Mouse (Mus musculus): ENCODE results near the gene Slc25a47. TPM values are rescaled to one million over a fixed set of nuclear protein-coding genes. Genes with fewer than 3 reads are reported as not detected.
"Not testable (repeated sequence)": the region's sequence is repeated elsewhere in the genome, so short reads cannot be mapped to it uniquely, and the experiment has no call there.

The Slc25a47 gene
- polyA plus RNA-seq, 1 experiment from 2014 or later, result 4.3 TPM

DNA sequence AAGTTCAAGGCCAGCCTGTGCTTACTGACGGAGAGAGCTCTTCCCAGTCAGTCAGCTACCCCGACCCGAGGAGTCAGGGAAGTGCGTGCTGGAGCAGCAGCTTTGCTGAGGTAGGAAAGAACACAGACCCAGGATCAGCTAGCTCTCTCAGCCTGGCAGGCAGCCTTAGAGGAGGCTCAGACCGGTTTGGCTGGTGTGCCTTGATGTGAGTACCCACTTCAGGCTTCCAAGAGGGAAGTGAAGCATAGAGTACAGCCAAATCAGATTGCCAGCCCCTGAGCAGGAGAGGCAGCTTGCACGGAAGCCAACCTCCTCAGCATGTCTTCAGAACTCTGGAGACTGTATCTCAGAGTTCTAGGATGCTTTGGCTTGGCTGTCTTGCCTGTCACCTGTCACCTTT is 5.3 kb downstream of the Slc25a47 start:
- Histone ChIP-seq H3K4me2 (no peak overlapping the region), H3K9ac (no peak overlapping the region), H3K27me3 (no peaks in the 10 kb centered on the region), H3K4me3 (no peak overlapping the region), H3K27ac (no peak overlapping the region), H3K9me3 (replicated peaks) (no peaks in the 10 kb centered on the region), H3K36me3 (peaks cover 37% of the 10 kb centered on the region), H3K4me1 (replicated peaks) (peaks cover 20% of the 10 kb centered on the region)
- WGBS, result 78% methylated on average over 6 of the region's 6 CpGs
- ATAC-seq (replicated peaks; ENCODE audit: insufficient number of reproducible peaks, insufficient read depth, low FRiP score, low read depth), result no peak

GRCm38 (mm10) chr12:108842663-108843062 is 6.8 kb downstream of the Slc25a47 start:
- Histone ChIP-seq H3K4me2 (no peak overlapping the region), H3K9ac (no peak overlapping the region), H3K27ac (no peak overlapping the region), H3K27me3 (no peaks in the 10 kb centered on the region), H3K36me3 (peaks cover 37% of the 10 kb centered on the region), H3K4me3 (no peak overlapping the region), H3K4me1 (replicated peaks) (peaks cover 8% of the 10 kb centered on the region), H3K9me3 (replicated peaks) (no peaks in the 10 kb centered on the region)
- WGBS, result 84% methylated on average over 7 of the region's 7 CpGs
- ATAC-seq (replicated peaks; ENCODE audit: insufficient number of reproducible peaks, insufficient read depth, low FRiP score, low read depth), result no peak

GRCm38 (mm10) chr12:108848033-108848432 is 12.2 kb downstream of the Slc25a47 start:
- peaks cover 18% of the 10 kb centered on the region for H3K36me3 ChIP-seq
- H3K27ac ChIP-seq; H3K27me3 ChIP-seq; H3K4me1 ChIP-seq (replicated peaks); H3K9ac ChIP-seq; H3K4me2 ChIP-seq; H3K9me3 ChIP-seq (replicated peaks); H3K4me3 ChIP-seq; ATAC-seq (replicated peaks; ENCODE audit: insufficient number of reproducible peaks, insufficient read depth, low FRiP score, low read depth): not testable (repeated sequence)
- WGBS, result 86% methylated on average over 3 of the region's 3 CpGs

GRCm38 (mm10) chr12:108849488-108850022 is 13.7 kb downstream of the Slc25a47 start:
- 78% methylated on average over 4 of the region's 4 CpGs for WGBS
- no peaks in the 10 kb centered on the region for H3K27me3 ChIP-seq
- no peak overlapping the region for H3K9ac ChIP-seq

GRCm38 (mm10) chr12:108850129-108850528 is 14.3 kb downstream of the Slc25a47 start:
- Histone ChIP-seq H3K9ac (no peak overlapping the region), H3K4me3 (no peak overlapping the region), H3K27me3 (no peaks in the 10 kb centered on the region), H3K4me2 (no peak overlapping the region), H3K4me1 (replicated peaks) (no peaks in the 10 kb centered on the region), H3K9me3 (replicated peaks) (no peaks in the 10 kb centered on the region), H3K36me3 (peaks cover 2% of the 10 kb centered on the region; the same call in 1 of the 2 replicates), H3K27ac (no peak overlapping the region)
- WGBS, result 67% methylated on average over 8 of the region's 8 CpGs
- ATAC-seq (replicated peaks; ENCODE audit: insufficient number of reproducible peaks, insufficient read depth, low FRiP score, low read depth), result no peak

More at GRCm38 (mm10) chr12:108849488-108850022, 13.7 kb downstream of the Slc25a47 start:
- Histone ChIP-seq H3K27ac (no peak overlapping the region), H3K4me2 (no peak overlapping the region), H3K4me3 (no peak overlapping the region), H3K36me3 (peaks cover 7% of the 10 kb centered on the region; the same call in 1 of the 2 replicates), H3K4me1 (replicated peaks) (no peaks in the 10 kb centered on the region), H3K9me3 (replicated peaks) (no peaks in the 10 kb centered on the region)
- no peak for ATAC-seq (replicated peaks; ENCODE audit: insufficient number of reproducible peaks, insufficient read depth, low FRiP score, low read depth)

- 80% methylated on average over 8 of the region's 8 CpGs for WGBS
- no peak overlapping the region for H3K9ac ChIP-seq
- ATAC-seq (replicated peaks; ENCODE audit: insufficient number of reproducible peaks, insufficient read depth, low FRiP score, low read depth), result no peak
Measured at GRCm38 (mm10) chr12:108850886-108851285, 15.0 kb downstream of the Slc25a47 start.

GRCm38 (mm10) chr12:108852822-108853221 is 17.0 kb downstream of the Slc25a47 start:
- 89% methylated on average over 8 of the region's 8 CpGs for WGBS
- no peaks in the 10 kb centered on the region for H3K9me3 ChIP-seq (replicated peaks)
- no peak overlapping the region for H3K4me3 ChIP-seq
- H3K4me1 ChIP-seq (replicated peaks), result no peaks in the 10 kb centered on the region
- no peaks in the 10 kb centered on the region for H3K27me3 ChIP-seq
- no peaks in the 10 kb centered on the region for H3K36me3 ChIP-seq
- ATAC-seq (replicated peaks; ENCODE audit: insufficient number of reproducible peaks, insufficient read depth, low FRiP score, low read depth), result no peak
- H3K27ac ChIP-seq, result no peak overlapping the region
- no peak overlapping the region for H3K9ac ChIP-seq
- no peak overlapping the region for H3K4me2 ChIP-seq

More at GRCm38 (mm10) chr12:108850886-108851285, 15.0 kb downstream of the Slc25a47 start:
- Histone ChIP-seq H3K9me3 (replicated peaks) (no peaks in the 10 kb centered on the region), H3K4me1 (replicated peaks) (no peaks in the 10 kb centered on the region), H3K27me3 (no peaks in the 10 kb centered on the region), H3K27ac (no peak overlapping the region), H3K4me2 (no peak overlapping the region), H3K4me3 (no peak overlapping the region), H3K36me3 (no peaks in the 10 kb centered on the region)

- Histone ChIP-seq H3K4me2 (no peak overlapping the region), H3K27me3 (no peaks in the 10 kb centered on the region), H3K36me3 (peaks cover 8% of the 10 kb centered on the region; the same call in 1 of the 2 replicates), H3K9ac (no peak overlapping the region), H3K4me3 (no peak overlapping the region), H3K27ac (no peak overlapping the region), H3K4me1 (replicated peaks) (no peaks in the 10 kb centered on the region), H3K9me3 (replicated peaks) (no peaks in the 10 kb centered on the region)
- WGBS, result 81% methylated on average over 10 of the region's 10 CpGs
- ATAC-seq (replicated peaks; ENCODE audit: insufficient number of reproducible peaks, insufficient read depth, low FRiP score, low read depth), result no peak
Measured at GRCm38 (mm10) chr12:108855081-108855480, 19.2 kb downstream of the Slc25a47 start.

- no peak for ATAC-seq (replicated peaks; ENCODE audit: insufficient number of reproducible peaks, insufficient read depth, low FRiP score, low read depth)
- Histone ChIP-seq H3K27me3 (no peaks in the 10 kb centered on the region), H3K9ac (no peak overlapping the region), H3K4me1 (replicated peaks) (no peaks in the 10 kb centered on the region), H3K36me3 (peaks cover 14% of the 10 kb centered on the region; the same call in 1 of the 2 replicates), H3K4me3 (no peak overlapping the region), H3K4me2 (no peak overlapping the region), H3K27ac (no peak overlapping the region), H3K9me3 (replicated peaks) (no peaks in the 10 kb centered on the region)
- 84% methylated on average over 8 of the region's 8 CpGs for WGBS
Measured at GRCm38 (mm10) chr12:108856186-108856585, 20.3 kb downstream of the Slc25a47 start.

- 87% methylated on average over 7 of the region's 7 CpGs for WGBS
- no peak overlapping the region for H3K27ac ChIP-seq
- no peaks in the 10 kb centered on the region for H3K27me3 ChIP-seq
- no peak for ATAC-seq (replicated peaks; ENCODE audit: insufficient number of reproducible peaks, insufficient read depth, low FRiP score, low read depth)
- peaks cover 16% of the 10 kb centered on the region; the same call in 1 of the 2 replicates for H3K36me3 ChIP-seq
- H3K4me3 ChIP-seq, result no peak overlapping the region
- H3K9ac ChIP-seq, result no peak overlapping the region
- H3K4me1 ChIP-seq (replicated peaks), result no peaks in the 10 kb centered on the region
- no peaks in the 10 kb centered on the region for H3K9me3 ChIP-seq (replicated peaks)
- H3K4me2 ChIP-seq, result no peak overlapping the region
Measured at GRCm38 (mm10) chr12:108857109-108857508, 21.3 kb downstream of the Slc25a47 start.

- Histone ChIP-seq H3K27me3 (no peaks in the 10 kb centered on the region), H3K9me3 (replicated peaks) (no peaks in the 10 kb centered on the region), H3K4me1 (replicated peaks) (no peaks in the 10 kb centered on the region), H3K4me2 (no peak overlapping the region), H3K9ac (no peak overlapping the region), H3K27ac (no peak overlapping the region), H3K4me3 (no peak overlapping the region), H3K36me3 (peaks cover 20% of the 10 kb centered on the region; the same call in 1 of the 2 replicates)
- no peak for ATAC-seq (replicated peaks; ENCODE audit: insufficient number of reproducible peaks, insufficient read depth, low FRiP score, low read depth)
- WGBS, result 71% methylated on average over 7 of the region's 7 CpGs
Measured at GRCm38 (mm10) chr12:108857589-108858184, 21.8 kb downstream of the Slc25a47 start.

- no peak for ATAC-seq (replicated peaks; ENCODE audit: insufficient number of reproducible peaks, insufficient read depth, low FRiP score, low read depth)
- no peak overlapping the region for H3K4me2 ChIP-seq
- H3K27ac ChIP-seq, result no peak overlapping the region
- no peak overlapping the region for H3K9ac ChIP-seq
- H3K27me3 ChIP-seq, result no peaks in the 10 kb centered on the region
- H3K4me3 ChIP-seq, result no peak overlapping the region
- H3K4me1 ChIP-seq (replicated peaks), result no peaks in the 10 kb centered on the region
- WGBS, result 77% methylated on average over 5 of the region's 5 CpGs
- no peaks in the 10 kb centered on the region for H3K9me3 ChIP-seq (replicated peaks)
- H3K36me3 ChIP-seq, result peaks cover 28% of the 10 kb centered on the region
Measured at GRCm38 (mm10) chr12:108858486-108858885, 22.6 kb downstream of the Slc25a47 start.

All from heart, embryonic 15.5 days (tissue).